ENCODE assay signal across 32 mouse cellular contexts in genomic region chr6:64174995-64175612, GRCm38 (mm10).
DNase-seq lines count a peak whose midpoint lies in the region; ATAC-seq and TF ChIP-seq lines count a peak whose summit lies in the region.
"Had no signal": no experiment of that assay in that cellular context is flagged by ENCODE, and none has a peak within 500 bp of the region (broad histone marks: within the 10 kb centered on the region; RNA-seq: fewer than 3 reads in every experiment).

No protein-coding gene starts in this region.

- H3K9ac ChIP-seq in hindbrain, embryonic 14.5 days: no peak overlapping the region
- H3K9ac ChIP-seq in hindbrain, embryonic 13.5 days: no peak overlapping the region
- H3K9ac ChIP-seq in midbrain, postnatal 0 days (replicated peaks; ENCODE audit: low read length, poor library complexity, severe bottlenecking): no peak overlapping the region
- H3K9ac ChIP-seq in midbrain, embryonic 15.5 days: no peak overlapping the region
- H3K9ac ChIP-seq: embryonic facial prominence, embryonic 15.5 days; liver, embryonic 14.5 days; neural tube, embryonic 12.5 days had no signal

- H3K4me2 ChIP-seq in hindbrain, embryonic 14.5 days (replicated peaks): no peak overlapping the region
- H3K4me2 ChIP-seq in hindbrain, embryonic 13.5 days: no peak overlapping the region
- H3K4me2 ChIP-seq in midbrain, postnatal 0 days (ENCODE audit: low read depth, low read length, poor library complexity, severe bottlenecking): no peak overlapping the region
- no peak overlapping the region for H3K4me2 ChIP-seq in midbrain, embryonic 15.5 days
- H3K4me2 ChIP-seq: embryonic facial prominence, embryonic 15.5 days; heart, embryonic 11.5 days; neural tube, embryonic 12.5 days had no signal

- H3K4me3 ChIP-seq in hindbrain, embryonic 14.5 days (replicated peaks; ENCODE audit: low read length): no peak overlapping the region
- no peak overlapping the region for H3K4me3 ChIP-seq in hindbrain, embryonic 13.5 days
- no peak overlapping the region for H3K4me3 ChIP-seq in midbrain, postnatal 0 days (ENCODE audit: low read depth, low read length)
- H3K4me3 ChIP-seq in midbrain, embryonic 15.5 days: no peak overlapping the region
- H3K4me3 ChIP-seq: embryonic facial prominence, embryonic 10.5 days; embryonic facial prominence, embryonic 15.5 days; myocyte; neural tube, embryonic 12.5 days had no signal

- no peaks in the 10 kb centered on the region for H3K27me3 ChIP-seq in hindbrain, embryonic 14.5 days (ENCODE audit: control insufficient read depth, insufficient read depth, low read length)
- H3K27me3 ChIP-seq in hindbrain, embryonic 13.5 days: no peaks in the 10 kb centered on the region
- no peaks in the 10 kb centered on the region for H3K27me3 ChIP-seq in midbrain, postnatal 0 days (ENCODE audit: insufficient read depth, low read length)
- no peaks in the 10 kb centered on the region for H3K27me3 ChIP-seq in midbrain, embryonic 15.5 days (replicated peaks)
- H3K27me3 ChIP-seq: embryonic facial prominence, embryonic 15.5 days; neural tube, embryonic 12.5 days; Patski had no signal

- no peaks in the 10 kb centered on the region for H3K4me1 ChIP-seq in hindbrain, embryonic 14.5 days (replicated peaks; ENCODE audit: control insufficient read depth, insufficient read depth, low read length)
- H3K4me1 ChIP-seq in hindbrain, embryonic 13.5 days (replicated peaks): no peaks in the 10 kb centered on the region
- no peaks in the 10 kb centered on the region for H3K4me1 ChIP-seq in midbrain, postnatal 0 days (ENCODE audit: insufficient read depth, low read length)
- H3K4me1 ChIP-seq in midbrain, embryonic 15.5 days: no peaks in the 10 kb centered on the region
- H3K4me1 ChIP-seq: embryonic facial prominence, embryonic 10.5 days; embryonic facial prominence, embryonic 15.5 days; neural tube, embryonic 12.5 days had no signal

- no peak overlapping the region for H3K27ac ChIP-seq in hindbrain, embryonic 14.5 days
- no peak overlapping the region for H3K27ac ChIP-seq in hindbrain, embryonic 13.5 days
- no peak overlapping the region for H3K27ac ChIP-seq in midbrain, postnatal 0 days (ENCODE audit: low read depth, low read length)
- no peak overlapping the region for H3K27ac ChIP-seq in midbrain, embryonic 15.5 days
- H3K27ac ChIP-seq: embryonic facial prominence, embryonic 10.5 days; embryonic facial prominence, embryonic 15.5 days; kidney, postnatal 0 days; liver, embryonic 14.5 days; neural tube, embryonic 12.5 days; stomach, postnatal 0 days had no signal

- intact Hi-C loops in left cerebral cortex, postnatal 25 days (cut with DNase I): no loop called here

- DNase-seq in hindbrain, embryonic 14.5 days (ENCODE audit: low spot score): peak; percentile 30
- peak; percentile 5 for DNase-seq in midbrain, postnatal 0 days (ENCODE audit: low spot score)
- DNase-seq in ZHBTc4 (ENCODE audit: low read depth, low spot score): peak; percentile 40
- DNase-seq in ovary, postnatal 14 days (ENCODE audit: low spot score): no peak
- no peak for DNase-seq in left cerebral cortex, postnatal 25 days (ENCODE audit: low spot score in 2 of 2)
- DNase-seq: adrenal gland, postnatal 25 days; B cell, adult 2 months; cerebellum, adult 2 months; cerebellum, postnatal 14 days; gastrocnemius, postnatal 25 days; heart, adult 11 months; heart, postnatal 36 days; kidney, adult 8-10 months; liver; lung, adult 2 months; lung, postnatal 14 days; right cerebral cortex, postnatal 4 days; thymus, adult 2 months; thymus, postnatal 4 days had no signal

- no peaks in the 10 kb centered on the region for H3K36me3 ChIP-seq in hindbrain, embryonic 14.5 days (replicated peaks; ENCODE audit: control insufficient read depth, insufficient read depth)
- no peaks in the 10 kb centered on the region for H3K36me3 ChIP-seq in hindbrain, embryonic 13.5 days
- no peaks in the 10 kb centered on the region for H3K36me3 ChIP-seq in midbrain, postnatal 0 days (ENCODE audit: insufficient read depth, low read length)
- H3K36me3 ChIP-seq in midbrain, embryonic 15.5 days (replicated peaks): no peaks in the 10 kb centered on the region
- H3K36me3 ChIP-seq: embryonic facial prominence, embryonic 10.5 days; embryonic facial prominence, embryonic 15.5 days; G1E; neural tube, embryonic 12.5 days had no signal

- WGBS in hindbrain, embryonic 14.5 days: 62% methylated on average over 1 of the region's 1 CpGs
- WGBS in hindbrain, embryonic 13.5 days: 63% methylated on average over 1 of the region's 1 CpGs
- 65% methylated on average over 1 of the region's 1 CpGs for WGBS in midbrain, postnatal 0 days
- WGBS in midbrain, embryonic 15.5 days: 76% methylated on average over 1 of the region's 1 CpGs

- TF ChIP-seq CTCF in midbrain, postnatal 0 days (IDR thresholded peaks at IDR 0.05): no peak

- no peaks in the 10 kb centered on the region for H3K9me3 ChIP-seq in hindbrain, embryonic 14.5 days (ENCODE audit: control insufficient read depth, low read length)
- H3K9me3 ChIP-seq in hindbrain, embryonic 13.5 days: no peaks in the 10 kb centered on the region
- H3K9me3 ChIP-seq in midbrain, postnatal 0 days (ENCODE audit: low read length): no peaks in the 10 kb centered on the region
- no peaks in the 10 kb centered on the region for H3K9me3 ChIP-seq in midbrain, embryonic 15.5 days
- H3K9me3 ChIP-seq: embryonic facial prominence, embryonic 10.5 days; embryonic facial prominence, embryonic 15.5 days; G1E; neural tube, embryonic 12.5 days had no signal

- ATAC-seq in hindbrain, embryonic 14.5 days (ENCODE audit: low FRiP score): no peak
- no peak for ATAC-seq in hindbrain, embryonic 13.5 days (ENCODE audit: low FRiP score)
- no peak for ATAC-seq in midbrain, postnatal 0 days (ENCODE audit: low FRiP score)
- ATAC-seq in midbrain, embryonic 15.5 days (replicated peaks): no peak
- ATAC-seq: intestine, embryonic 16.5 days; Patski had no signal

Comparison
In these comparisons a context has a peak if more than half of its experiments do, and no peak if none do; other contexts are left out.
1. DNase-seq: peak in hindbrain, embryonic 14.5 days (single experiment), midbrain, postnatal 0 days (single experiment) and ZHBTc4 (single experiment); none in ovary, postnatal 14 days (single experiment) and left cerebral cortex, postnatal 25 days (0 of 2).